Mouse (Mus musculus) myocyte (in vitro differentiated cells): ENCODE results near the gene Nuak2. TPM values are rescaled to one million over a fixed set of nuclear protein-coding genes. Genes with fewer than 3 reads are reported as not detected.

Source experiments
- H3K27me3 ChIP-seq: one replicate; pipeline ENCODE4 v1.6.1; 2011; ENCODE audit not compliant: control insufficient read depth, insufficient read depth, insufficient read length
- H3K36me3 ChIP-seq: one replicate; pipeline ENCODE4 v1.6.1; 2011; ENCODE audit not compliant: control insufficient read depth, insufficient read depth
- H3K4me2 ChIP-seq: one replicate; pipeline ENCODE4 v1.6.1; 2011; ENCODE audit warnings: low read depth, control low read depth
- H3K4me3 ChIP-seq: one replicate; pipeline ENCODE4 v1.5.1; 2011; ENCODE audit warnings: mild to moderate bottlenecking, control low read depth, moderate library complexity
- H3K79me2 ChIP-seq: one replicate; pipeline ENCODE4 v1.6.1; 2011; ENCODE audit not compliant: control insufficient read depth, insufficient read depth
- H3ac ChIP-seq: one replicate; pipeline ENCODE4 v1.6.1; 2011; ENCODE audit not compliant: control insufficient read depth, insufficient read length
- CEBPB ChIP-seq: IDR thresholded peaks from 2 replicates; pipeline ENCODE4 v1.6.1; 2011; ENCODE audit warnings: mild to moderate bottlenecking, moderate library complexity; ENCODE audit not compliant: poor library complexity, insufficient read depth, severe bottlenecking
- E2F4 ChIP-seq: IDR thresholded peaks from one replicate; pipeline ENCODE4 v1.6.1; 2011; ENCODE audit warnings: mild to moderate bottlenecking, control low read depth, moderate library complexity; ENCODE audit not compliant: insufficient read depth
- MAX ChIP-seq: IDR thresholded peaks from one replicate; pipeline ENCODE4 v1.6.1; 2011; ENCODE audit warnings: low read depth, mild to moderate bottlenecking, control low read depth
- MYOD1 ChIP-seq, 3 experiments: IDR thresholded peaks; one replicate each; pipeline ENCODE4 v1.6.1; 2011; ENCODE audit warnings: control low read depth in 2 of 3, low read depth in 2 of 3, mild to moderate bottlenecking in 2 of 3, moderate library complexity in 1 of 3; ENCODE audit not compliant: insufficient read length in 2 of 3, control insufficient read depth in 1 of 3
- MYOG ChIP-seq, 3 experiments: IDR thresholded peaks; one replicate each; pipeline ENCODE4 v1.6.1; 2011; ENCODE audit warnings: control low read depth in 2 of 3, low read depth in 2 of 3, mild to moderate bottlenecking in 2 of 3; ENCODE audit not compliant: insufficient read length in 2 of 3, control insufficient read depth in 1 of 3, insufficient read depth in 1 of 3
- POLR2A ChIP-seq: IDR thresholded peaks from one replicate; pipeline ENCODE4 v1.6.1; 2011; ENCODE audit warnings: low read depth, mild to moderate bottlenecking, control low read depth, moderate library complexity; ENCODE audit not compliant: insufficient read length
- POLR2AphosphoS2 ChIP-seq: IDR thresholded peaks from one replicate; pipeline ENCODE4 v1.6.1; 2011; ENCODE audit warnings: low read depth, control low read depth; ENCODE audit not compliant: insufficient read length
- REST ChIP-seq: IDR thresholded peaks from one replicate; pipeline ENCODE4 v1.6.1; 2011; ENCODE audit warnings: mild to moderate bottlenecking, control low read depth, moderate library complexity; ENCODE audit not compliant: insufficient read depth, insufficient read length
- SRF ChIP-seq: IDR thresholded peaks from one replicate; pipeline ENCODE4 v1.6.1; 2011; ENCODE audit warnings: low read depth; ENCODE audit not compliant: control insufficient read depth, insufficient read length
- TCF12 ChIP-seq: IDR thresholded peaks from one replicate; pipeline ENCODE4 v1.6.1; 2011; ENCODE audit warnings: mild to moderate bottlenecking, control low read depth; ENCODE audit not compliant: poor library complexity, insufficient read depth, severe bottlenecking
- TCF3 ChIP-seq: IDR thresholded peaks from one replicate; pipeline ENCODE4 v1.6.1; 2011; ENCODE audit warnings: low read depth, control low read depth; ENCODE audit not compliant: insufficient read length
- USF1 ChIP-seq: IDR thresholded peaks from one replicate; pipeline ENCODE4 v1.6.1; 2011; ENCODE audit warnings: low read depth, mild to moderate bottlenecking, control low read depth, moderate library complexity
- polyA plus RNA-seq: library from polyadenylated mRNA; unstranded; fragments of >200 nt; fragmentation: generic; extraction: Trizol; gene quantifications from one replicate; pipeline ENCODE4 v1.2.1, GENCODE M21; 2012; ENCODE audit warnings: missing spikeins

The Nuak2 gene
- polyA plus RNA-seq, 1 experiment, result 6.0 TPM

DNA sequence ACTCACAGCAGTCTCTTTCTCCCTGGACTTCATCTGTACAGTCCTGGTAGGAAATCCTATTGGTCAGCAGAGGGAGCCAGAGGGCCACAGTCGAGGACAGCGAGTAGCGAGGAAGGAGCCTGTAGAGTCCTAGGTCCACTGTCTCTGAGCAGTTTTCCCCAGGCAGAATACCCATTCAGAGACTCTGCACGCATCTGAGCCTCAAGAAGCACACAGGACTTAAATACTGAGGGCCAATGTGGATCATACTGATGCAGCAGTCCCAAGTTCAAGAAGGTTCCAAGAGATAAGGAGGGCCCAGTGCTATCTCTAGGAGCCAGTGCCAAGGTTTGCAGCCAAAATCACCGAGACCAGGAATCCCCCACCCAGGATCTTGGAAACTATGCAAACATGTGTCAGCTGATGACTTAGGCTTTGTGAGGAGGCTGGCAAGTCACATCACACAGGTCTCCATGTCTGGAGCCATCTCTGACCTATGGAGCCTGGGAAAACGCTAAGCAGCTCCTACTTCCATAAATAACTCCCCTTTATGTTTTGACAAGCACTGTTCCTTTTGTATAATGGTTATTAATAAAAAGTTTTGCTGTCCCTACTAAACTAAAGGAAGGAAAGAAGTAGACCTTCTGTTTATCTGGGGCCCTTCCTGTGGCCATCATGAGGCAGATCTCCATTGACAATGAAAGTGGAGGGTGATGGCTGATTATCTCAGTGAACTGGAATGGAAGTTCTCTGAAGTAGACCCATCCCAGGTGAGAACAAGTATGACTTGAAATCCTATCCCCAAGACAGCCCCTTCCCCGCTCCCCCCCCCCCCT lies 52.0 kb downstream of the Nuak2 start:
- H3K27me3 ChIP-seq, result no peaks in the 10 kb centered on the region
- H3ac ChIP-seq, result no peak overlapping the region
- H3K4me2 ChIP-seq, result no peak overlapping the region
- TF ChIP-seq REST (no peak), TCF3 (no peak), MYOD1 (IDR thresholded peaks at IDR 0.05; ENCODE audit: control insufficient read depth in 1 of 3, insufficient read length in 2 of 3, low read depth in 2 of 3) (no peak), CEBPB (no peak), USF1 (no peak), POLR2AphosphoS2 (no peak), E2F4 (no peak)
- no peaks in the 10 kb centered on the region for H3K79me2 ChIP-seq
- H3K4me3 ChIP-seq, result no peak overlapping the region
- peaks cover 4% of the 10 kb centered on the region for H3K36me3 ChIP-seq

DNA sequence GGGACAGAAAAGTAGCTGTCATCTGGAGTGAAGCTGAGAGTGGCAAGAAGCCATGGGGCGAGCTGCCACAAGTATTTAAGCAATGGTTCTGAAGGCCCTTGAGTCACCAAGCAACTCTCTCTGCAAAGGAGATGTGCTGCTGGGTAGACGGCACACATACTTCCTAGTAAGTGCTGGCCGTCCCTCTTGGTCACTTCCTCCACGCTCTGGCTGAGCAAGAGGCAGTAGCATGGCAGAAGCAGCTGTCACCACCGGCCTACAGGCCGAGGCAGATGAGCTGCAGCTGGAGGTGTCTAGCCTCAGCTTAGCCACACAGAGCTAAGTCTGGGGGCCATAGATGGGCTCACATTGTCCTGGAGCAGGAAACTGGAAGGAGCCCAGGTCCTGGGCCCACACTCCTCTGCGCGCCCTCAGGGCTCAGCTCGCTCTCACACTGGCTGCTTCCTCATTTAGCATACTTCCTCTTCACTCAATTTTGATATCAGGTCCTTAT lies 54.8 kb downstream of the Nuak2 start:
- Histone ChIP-seq H3K27me3 (no peaks in the 10 kb centered on the region), H3K4me3 (no peak overlapping the region), H3ac (no peak overlapping the region), H3K36me3 (no peaks in the 10 kb centered on the region), H3K79me2 (peaks cover 6% of the 10 kb centered on the region), H3K4me2 (no peak overlapping the region)
- TF ChIP-seq REST (no peak), CEBPB (no peak), TCF3 (no peak), POLR2AphosphoS2 (no peak), MYOD1 (IDR thresholded peaks at IDR 0.05; ENCODE audit: control insufficient read depth in 1 of 3, insufficient read length in 2 of 3, low read depth in 2 of 3) (peak in 2 of 3 experiments; percentile 58 to 77), USF1 (no peak), POLR2A (no peak), MAX (no peak), SRF (no peak), MYOG (IDR thresholded peaks at IDR 0.05; ENCODE audit: control insufficient read depth in 1 of 3, insufficient read depth in 1 of 3, insufficient read length in 2 of 3, low read depth in 2 of 3) (peak in 2 of 3 experiments; percentile 67 to 71), E2F4 (no peak), TCF12 (no peak)

DNA sequence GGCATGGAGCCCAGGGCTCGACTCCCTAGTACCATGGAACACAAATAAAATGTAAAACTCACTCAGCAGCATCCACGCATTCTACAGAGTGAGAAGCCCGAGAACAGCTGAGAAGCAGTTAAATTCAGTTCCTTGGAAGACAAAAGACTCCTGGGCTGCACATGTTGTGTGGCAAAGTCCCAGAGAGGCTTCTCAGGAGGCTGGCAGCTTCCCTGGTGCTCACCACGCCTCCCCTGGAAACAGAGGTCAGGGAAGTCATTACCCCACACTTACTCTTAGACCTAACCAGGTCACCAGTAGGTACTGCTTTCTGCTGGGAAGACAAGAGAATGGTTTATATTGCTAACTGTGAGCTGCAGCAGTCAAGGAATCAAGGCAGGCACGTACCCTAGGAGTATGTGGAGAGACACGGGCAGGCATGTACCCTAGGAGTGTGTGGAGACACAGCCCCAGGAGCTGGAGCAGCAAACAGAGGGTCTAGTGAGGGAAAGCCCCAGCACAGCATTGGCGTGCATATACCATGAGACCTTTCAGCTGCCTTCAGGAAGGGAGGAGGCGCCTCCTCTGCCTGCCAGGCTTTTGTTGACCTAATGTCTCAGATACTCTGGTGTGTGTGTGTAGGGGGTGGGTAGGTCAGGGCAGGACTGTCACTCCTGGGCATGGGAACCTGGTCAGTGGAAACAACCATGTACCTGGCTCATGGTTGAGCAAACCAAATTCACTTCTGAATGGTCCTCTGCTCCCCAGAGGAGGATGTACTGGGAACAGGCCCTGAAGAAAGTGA lies 55.6 kb downstream of the Nuak2 start:
- Histone ChIP-seq H3K79me2 (peaks cover 6% of the 10 kb centered on the region), H3K27me3 (no peaks in the 10 kb centered on the region), H3K4me2 (no peak overlapping the region), H3K4me3 (no peak overlapping the region), H3ac (no peak overlapping the region), H3K36me3 (no peaks in the 10 kb centered on the region)
- TF ChIP-seq POLR2AphosphoS2, result no peak

- Histone ChIP-seq H3ac (no peak overlapping the region), H3K79me2 (peaks cover 6% of the 10 kb centered on the region), H3K4me2 (no peak overlapping the region), H3K36me3 (no peaks in the 10 kb centered on the region), H3K27me3 (no peaks in the 10 kb centered on the region), H3K4me3 (no peak overlapping the region)
- no peak for TF ChIP-seq REST
- no peak for TF ChIP-seq SRF
- no peak for TF ChIP-seq E2F4
Measured at GRCm38 (mm10) chr1:132372354-132372753, 56.4 kb downstream of the Nuak2 start.

DNA sequence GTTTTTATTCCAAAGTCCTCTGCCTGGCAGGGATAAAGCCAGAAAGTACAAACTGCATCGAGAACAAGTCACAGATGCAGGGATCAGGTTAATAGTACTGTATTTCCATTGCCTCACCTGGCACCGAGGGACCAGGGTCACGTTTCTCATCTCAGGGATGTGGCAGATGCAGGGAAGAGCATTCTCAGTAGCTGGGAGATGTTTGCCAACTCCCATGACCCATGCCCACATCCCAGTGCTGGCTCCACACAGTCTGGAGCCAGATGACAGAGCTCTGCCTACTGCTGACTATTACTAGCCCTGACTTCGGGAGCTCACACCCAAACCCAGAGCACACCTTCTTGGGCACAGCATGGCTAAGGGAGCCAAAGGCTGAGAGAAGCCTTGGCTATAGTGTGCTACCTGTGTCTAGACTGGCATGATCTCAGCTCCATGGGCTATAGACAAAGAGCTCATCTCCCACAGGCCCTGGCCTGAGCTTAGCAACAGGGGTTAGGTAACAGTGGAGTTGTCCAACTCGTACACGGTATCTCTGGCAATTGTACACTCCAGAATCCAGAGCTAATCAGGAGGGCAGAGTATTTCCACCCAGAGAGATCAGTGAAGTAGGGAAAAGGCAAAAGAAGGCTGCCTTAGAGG lies 57.1 kb downstream of the Nuak2 start:
- no peak overlapping the region for H3K4me3 ChIP-seq
- no peak overlapping the region for H3K4me2 ChIP-seq
- H3ac ChIP-seq, result no peak overlapping the region
- no peaks in the 10 kb centered on the region for H3K27me3 ChIP-seq
- H3K79me2 ChIP-seq, result peaks cover 6% of the 10 kb centered on the region
- TF ChIP-seq TCF12 (no peak), REST (no peak), MYOD1 (IDR thresholded peaks at IDR 0.05; ENCODE audit: control insufficient read depth in 1 of 3, insufficient read length in 2 of 3, low read depth in 2 of 3) (no peak), TCF3 (no peak), MAX (no peak), SRF (no peak), CEBPB (no peak), POLR2A (no peak), E2F4 (no peak), POLR2AphosphoS2 (no peak), MYOG (IDR thresholded peaks at IDR 0.05; ENCODE audit: control insufficient read depth in 1 of 3, insufficient read depth in 1 of 3, insufficient read length in 2 of 3, low read depth in 2 of 3) (no peak), USF1 (no peak)
- no peaks in the 10 kb centered on the region for H3K36me3 ChIP-seq
